Mouse (Mus musculus) small intestine, adult 2 months (tissue): Measurements from ENCODE around the gene Col27a1.

Experiments used
- CTCF ChIP-seq: fragments of 200-500 bp; IDR thresholded peaks from 2 replicates; pipeline ENCODE4 v1.5.1; 2012; ENCODE audit warnings: low read depth, mild to moderate bottlenecking, control low read depth, inconsistent platforms, low read length, moderate library complexity, mixed read lengths; ENCODE audit not compliant: insufficient replicate concordance, insufficient read length; ENCODE audit errors: extremely low read depth
- POLR2A ChIP-seq: fragments of 200-500 bp; IDR thresholded peaks from 2 replicates; pipeline ENCODE4 v1.6.1; 2012; ENCODE audit warnings: low read depth, mild to moderate bottlenecking, control low read depth, inconsistent platforms, low read length, moderate library complexity

GRCm38 (mm10) chr4:63226883-63227235, 13.1 kb downstream of the Col27a1 start:
- TF ChIP-seq POLR2A (no peak), CTCF (no peak)
